Mouse (Mus musculus): Measurements from ENCODE around the gene Chn2. TPM values are rescaled to one million over a fixed set of nuclear protein-coding genes. Genes with fewer than 3 reads are reported as not detected.

Chn2 gene
- polyA plus RNA-seq, 1 experiment from 2014 or later = 16.8 TPM

GRCm38 (mm10) chr6:54325246-54325885, 286.0 kb downstream of the Chn2 start, which contains the start of gene Prr15:
Prr15 (plus strand) TSS chr6:54325835.
- TF ChIP-seq CTCF (IDR thresholded peaks at IDR 0.05; ENCODE audit: low read depth) = no peak
- DNase-seq (ENCODE audit: low spot score) (no peak), ATAC-seq (replicated peaks; ENCODE audit: low FRiP score, low read depth) (no peak)

GRCm38 (mm10) chr6:54326671-54327625, 287.6 kb downstream of the Chn2 start:
- H3K27ac ChIP-seq = peak overlapping the region; percentile 68

More at GRCm38 (mm10) chr6:54325246-54325885, 286.0 kb downstream of the Chn2 start, which contains the start of gene Prr15:
- peak within 1 kb of the TSS; percentile 97 for H3K4me2 ChIP-seq (ENCODE audit: low read length)
- 37% methylated on average over 3 of the region's 3 CpGs for WGBS
- peak within 1 kb of the TSS; percentile 68 for H3K27ac ChIP-seq
- no peaks in the 10 kb centered on the region for H3K9me3 ChIP-seq (replicated peaks; ENCODE audit: low read length)
- H3K4me3 ChIP-seq (replicated peaks; ENCODE audit: low read depth, low read length) = peak within 1 kb of the TSS; percentile 56
- 0 out of 2 replicates have a peak, but pooled peaks cover 3% of the 10 kb centered on the region for H3K4me1 ChIP-seq (replicated peaks; ENCODE audit: insufficient read depth, low read length)
- H3K9ac ChIP-seq (ENCODE audit: low read depth, low read length) = peak within 1 kb of the TSS; percentile 61
- no peaks in the 10 kb centered on the region for H3K36me3 ChIP-seq (ENCODE audit: insufficient read depth, low read length)
- H3K27me3 ChIP-seq (ENCODE audit: insufficient read depth, low read length) = no peaks in the 10 kb centered on the region

GRCm38 (mm10) chr6:54327626-54328003, 288.3 kb downstream of the Chn2 start:
- peak overlapping the region; percentile 56 for H3K4me3 ChIP-seq (replicated peaks; ENCODE audit: low read depth, low read length)
- no peaks in the 10 kb centered on the region for H3K9me3 ChIP-seq (replicated peaks; ENCODE audit: low read length)
- H3K4me1 ChIP-seq (replicated peaks; ENCODE audit: insufficient read depth, low read length) = 0 out of 2 replicates have a peak, but pooled peaks cover 3% of the 10 kb centered on the region
- 0 out of 2 replicates have a peak, but pooled peaks have one; percentile 12 for ATAC-seq (replicated peaks; ENCODE audit: low FRiP score, low read depth)
- WGBS = under 1% methylated on average over 28 of the region's 28 CpGs
- TF ChIP-seq CTCF (IDR thresholded peaks at IDR 0.05; ENCODE audit: low read depth) = peak; percentile 33; the same call in 1 of the 2 replicates
- DNase-seq (ENCODE audit: low spot score) = peak; percentile 57
- peak overlapping the region; percentile 61 for H3K9ac ChIP-seq (ENCODE audit: low read depth, low read length)
- H3K27me3 ChIP-seq (ENCODE audit: insufficient read depth, low read length) = no peaks in the 10 kb centered on the region
- H3K27ac ChIP-seq = peak overlapping the region; percentile 68
- no peaks in the 10 kb centered on the region for H3K36me3 ChIP-seq (ENCODE audit: insufficient read depth, low read length)
- H3K4me2 ChIP-seq (ENCODE audit: low read length) = peak overlapping the region; percentile 97

More at GRCm38 (mm10) chr6:54326671-54327625, 287.6 kb downstream of the Chn2 start:
- Histone ChIP-seq H3K9ac (ENCODE audit: low read depth, low read length) (peak overlapping the region; percentile 61), H3K27me3 (ENCODE audit: insufficient read depth, low read length) (no peaks in the 10 kb centered on the region), H3K9me3 (replicated peaks; ENCODE audit: low read length) (no peaks in the 10 kb centered on the region), H3K4me1 (replicated peaks; ENCODE audit: insufficient read depth, low read length) (0 out of 2 replicates have a peak, but pooled peaks cover 3% of the 10 kb centered on the region), H3K4me3 (replicated peaks; ENCODE audit: low read depth, low read length) (peak overlapping the region; percentile 56), H3K36me3 (ENCODE audit: insufficient read depth, low read length) (no peaks in the 10 kb centered on the region), H3K4me2 (ENCODE audit: low read length) (peak overlapping the region; percentile 97)
- ATAC-seq (replicated peaks; ENCODE audit: low FRiP score, low read depth) (peak; percentile 91), DNase-seq (ENCODE audit: low spot score) (peak; percentile 69)
- TF ChIP-seq CTCF (IDR thresholded peaks at IDR 0.05; ENCODE audit: low read depth) = peak; percentile 4; the same call in 1 of the 2 replicates
- WGBS = under 1% methylated on average over 53 of the region's 53 CpGs

GRCm38 (mm10) chr6:54328783-54329182, 289.4 kb downstream of the Chn2 start:
- DNase-seq (ENCODE audit: low spot score) (no peak), ATAC-seq (replicated peaks; ENCODE audit: low FRiP score, low read depth) (no peak)
- Histone ChIP-seq H3K27me3 (ENCODE audit: insufficient read depth, low read length) (no peaks in the 10 kb centered on the region), H3K9ac (ENCODE audit: low read depth, low read length) (no peak overlapping the region), H3K36me3 (ENCODE audit: insufficient read depth, low read length) (no peaks in the 10 kb centered on the region), H3K4me2 (ENCODE audit: low read length) (no peak overlapping the region; the same call in 1 of the 2 replicates), H3K9me3 (replicated peaks; ENCODE audit: low read length) (no peaks in the 10 kb centered on the region), H3K27ac (no peak overlapping the region), H3K4me1 (replicated peaks; ENCODE audit: insufficient read depth, low read length) (0 out of 2 replicates have a peak, but pooled peaks cover 3% of the 10 kb centered on the region), H3K4me3 (replicated peaks; ENCODE audit: low read depth, low read length) (no peak overlapping the region)
- 86% methylated on average over 5 of the region's 5 CpGs for WGBS
- TF ChIP-seq CTCF (IDR thresholded peaks at IDR 0.05; ENCODE audit: low read depth) = no peak

GRCm38 (mm10) chr6:54329598-54329997, 290.2 kb downstream of the Chn2 start:
- H3K36me3 ChIP-seq (ENCODE audit: insufficient read depth, low read length) = no peaks in the 10 kb centered on the region
- WGBS = 69% methylated on average over 3 of the region's 3 CpGs
- H3K27me3 ChIP-seq (ENCODE audit: insufficient read depth, low read length) = no peaks in the 10 kb centered on the region
- H3K4me1 ChIP-seq (replicated peaks; ENCODE audit: insufficient read depth, low read length) = 0 out of 2 replicates have a peak, but pooled peaks cover 3% of the 10 kb centered on the region
- H3K4me3 ChIP-seq (replicated peaks; ENCODE audit: low read depth, low read length) = no peak overlapping the region
- no peak for TF ChIP-seq CTCF (IDR thresholded peaks at IDR 0.05; ENCODE audit: low read depth)
- H3K4me2 ChIP-seq (ENCODE audit: low read length) = no peak overlapping the region; the same call in 1 of the 2 replicates
- no peak overlapping the region for H3K9ac ChIP-seq (ENCODE audit: low read depth, low read length)
- no peak overlapping the region for H3K27ac ChIP-seq
- H3K9me3 ChIP-seq (replicated peaks; ENCODE audit: low read length) = no peaks in the 10 kb centered on the region
- ATAC-seq (replicated peaks; ENCODE audit: low FRiP score, low read depth) = no peak
- no peak for DNase-seq (ENCODE audit: low spot score)

GRCm38 (mm10) chr6:54330166-54330565, 290.8 kb downstream of the Chn2 start:
- WGBS = 72% methylated on average over 10 of the region's 10 CpGs
- Histone ChIP-seq H3K4me2 (ENCODE audit: low read length) (no peak overlapping the region; the same call in 1 of the 2 replicates), H3K36me3 (ENCODE audit: insufficient read depth, low read length) (no peaks in the 10 kb centered on the region), H3K9ac (ENCODE audit: low read depth, low read length) (no peak overlapping the region), H3K27ac (no peak overlapping the region), H3K9me3 (replicated peaks; ENCODE audit: low read length) (no peaks in the 10 kb centered on the region), H3K27me3 (ENCODE audit: insufficient read depth, low read length) (no peaks in the 10 kb centered on the region), H3K4me1 (replicated peaks; ENCODE audit: insufficient read depth, low read length) (0 out of 2 replicates have a peak, but pooled peaks cover 3% of the 10 kb centered on the region), H3K4me3 (replicated peaks; ENCODE audit: low read depth, low read length) (no peak overlapping the region)
- DNase-seq (ENCODE audit: low spot score) = no peak
- ATAC-seq (replicated peaks; ENCODE audit: low FRiP score, low read depth) = no peak
- no peak for TF ChIP-seq CTCF (IDR thresholded peaks at IDR 0.05; ENCODE audit: low read depth)

Measured in kidney, postnatal 0 days (tissue).